Mouse (Mus musculus) hindbrain, embryonic 14.5 days (tissue): ENCODE results near the gene Nnat. TPM values are rescaled to one million over a fixed set of nuclear protein-coding genes. Genes with fewer than 3 reads are reported as not detected.

ENCODE experiments used
- ATAC-seq: fragments of 200-750 bp; cut with Nextera tagmentation; 2 replicates; pipeline ENCODE4 v1.8.0; 2017; ENCODE audit warnings: moderate number of reproducible peaks, mild to moderate bottlenecking, moderate TSS enrichment, moderate library complexity; ENCODE audit not compliant: low FRiP score
- DNase-seq: peaks from one replicate; pipeline ENCODE4 v3.0.0-alpha.2; 2015; ENCODE audit warnings: low spot score
- H3K27ac ChIP-seq: fragments of 300-500 bp; sonication (generic); 2 replicates; pipeline ENCODE4 v1.5.1; 2014; ENCODE audit warnings: mild to moderate bottlenecking, moderate library complexity
- H3K27me3 ChIP-seq: fragments of 300-500 bp; sonication (generic); 2 replicates; pipeline ENCODE4 v1.6.1; 2014; ENCODE audit warnings: mild to moderate bottlenecking, low read length, mixed read lengths; ENCODE audit not compliant: control insufficient read depth, insufficient read depth
- H3K36me3 ChIP-seq: fragments of 300-500 bp; sonication (generic); replicated peaks from 2 replicates; pipeline ENCODE4 v1.6.1; 2014; ENCODE audit not compliant: control insufficient read depth, insufficient read depth
- H3K4me1 ChIP-seq: fragments of 300-500 bp; sonication (generic); replicated peaks from 2 replicates; pipeline ENCODE4 v1.6.1; 2014; ENCODE audit warnings: antibody characterized with exemption, low read length, mixed read lengths; ENCODE audit not compliant: control insufficient read depth, insufficient read depth
- H3K4me2 ChIP-seq: fragments of 300-500 bp; sonication (generic); replicated peaks from 2 replicates; pipeline ENCODE4 v1.6.1; 2014; ENCODE audit warnings: mild to moderate bottlenecking, moderate library complexity
- H3K4me3 ChIP-seq: fragments of 300-500 bp; sonication (generic); replicated peaks from 2 replicates; pipeline ENCODE4 v1.5.1; 2014; ENCODE audit warnings: mild to moderate bottlenecking, low read length
- H3K9ac ChIP-seq: fragments of 300-500 bp; sonication (generic); 2 replicates; pipeline ENCODE4 v1.6.1; 2014
- H3K9me3 ChIP-seq: fragments of 300-500 bp; sonication (generic); 2 replicates; pipeline ENCODE4 v1.6.1; 2016; ENCODE audit warnings: low read length; ENCODE audit not compliant: control insufficient read depth
- WGBS: fragments of 180-500 bp; shearing (Covaris S2); extraction: QIAGEN DNeasy Blood & Tissue Kit; methylation state at CpG from one replicate; pipeline ENCODE4 v1.1.7; 2014; 5-methylcytosine and 5-hydroxymethylcytosine counted together
- polyA plus RNA-seq: library from polyadenylated mRNA; unstranded; fragments of >200 nt; fragmentation: Nextera tagmentation; extraction: Ambion mirVana; gene quantifications from 2 replicates; pipeline ENCODE4 v1.2.1, GENCODE M21; 2014

The Nnat gene
- polyA plus RNA-seq, 1 experiment from 2014 or later: 4,588 TPM

DNA sequence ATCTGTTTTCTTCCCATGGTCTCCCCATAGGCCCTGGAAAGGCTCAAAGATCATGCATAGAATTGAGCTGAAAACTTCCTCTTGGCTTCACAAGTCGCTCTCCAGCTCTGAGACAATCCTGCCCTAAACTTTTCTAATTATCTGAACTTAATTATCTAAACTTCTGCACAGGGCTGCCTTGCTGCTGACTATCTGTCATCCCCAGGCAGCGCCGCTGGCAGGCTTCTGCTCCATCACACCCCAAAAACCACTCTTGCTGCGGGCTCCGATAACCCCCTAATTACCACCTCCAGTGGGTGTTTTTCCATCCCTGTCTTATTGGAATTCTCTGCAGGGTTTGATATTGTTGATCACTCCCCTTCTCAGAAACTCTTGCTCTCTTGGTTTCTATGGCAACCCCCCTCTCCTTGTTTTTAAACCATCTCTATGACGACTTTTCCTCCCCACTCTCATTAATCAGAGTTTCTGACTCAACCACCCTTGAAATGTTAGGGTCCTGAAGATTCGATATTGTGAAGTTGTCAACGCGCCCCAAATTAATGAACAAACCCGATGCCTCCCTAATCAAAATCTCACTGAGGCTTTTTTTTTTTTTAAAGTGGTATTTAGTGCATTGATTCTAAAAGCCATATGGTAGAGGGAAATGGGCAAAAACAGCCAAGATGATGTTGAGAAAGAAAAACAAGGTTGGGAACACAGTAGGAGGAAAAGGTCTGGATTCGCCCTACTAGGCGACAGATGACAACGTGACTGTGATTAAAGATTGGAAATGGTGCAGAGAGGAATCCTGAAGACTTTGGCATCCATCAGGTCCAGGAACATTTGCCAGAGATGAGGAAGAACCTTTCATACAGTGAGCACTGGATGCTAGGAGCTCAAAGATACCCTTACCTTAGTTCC, 29.6 kb upstream of the Nnat start:
- H3K9ac ChIP-seq: no peak overlapping the region
- H3K4me3 ChIP-seq: no peak overlapping the region
- H3K4me2 ChIP-seq: no peak overlapping the region
- peak overlapping the region; percentile 87 for H3K27ac ChIP-seq
- DNase-seq (no peak), ATAC-seq (no peak)
- peaks cover 47% of the 10 kb centered on the region for H3K4me1 ChIP-seq
- no peaks in the 10 kb centered on the region for H3K27me3 ChIP-seq
- 43% methylated on average over 13 of the region's 13 CpGs for WGBS
- no peaks in the 10 kb centered on the region for H3K9me3 ChIP-seq
- no peaks in the 10 kb centered on the region for H3K36me3 ChIP-seq

DNA sequence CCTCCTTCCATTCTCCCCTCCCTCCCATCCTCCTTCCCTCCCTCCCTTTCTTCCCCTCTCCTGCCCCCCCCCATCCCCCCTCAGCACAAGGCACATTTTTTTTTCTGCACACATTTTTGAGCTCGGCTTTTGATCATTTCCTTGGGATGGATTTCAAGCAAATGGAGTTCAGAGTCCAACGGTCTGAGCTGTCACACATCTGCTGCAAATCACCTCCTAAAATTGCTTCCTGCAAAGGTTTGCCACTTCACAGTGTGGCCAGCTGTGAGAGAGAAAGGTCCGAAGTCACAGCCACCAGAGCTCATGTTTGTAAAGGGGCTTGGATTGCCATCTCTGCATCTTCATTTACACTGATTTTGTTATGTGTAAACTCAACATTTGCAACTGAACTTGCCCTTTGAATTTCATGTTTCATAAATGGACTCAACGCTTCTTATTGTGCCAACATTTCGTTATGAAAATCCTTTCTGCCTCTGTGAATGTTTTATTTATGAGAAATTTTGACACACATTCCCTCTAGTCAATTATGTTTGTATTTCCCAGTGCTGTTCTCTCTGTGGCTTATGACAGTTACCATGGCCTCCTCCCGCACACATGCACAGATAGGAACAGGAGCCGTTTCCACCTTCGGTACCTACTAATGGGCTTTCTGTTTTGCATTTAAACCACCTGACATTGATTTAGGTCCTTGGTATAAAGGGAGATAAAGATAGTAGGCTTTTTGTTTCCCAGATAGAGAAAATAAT, 28.0 kb upstream of the Nnat start:
- no peak overlapping the region for H3K4me3 ChIP-seq
- ATAC-seq (no peak), DNase-seq (no peak)
- H3K9me3 ChIP-seq: no peaks in the 10 kb centered on the region
- WGBS: 30% methylated on average over 8 of the region's 8 CpGs
- peaks cover 48% of the 10 kb centered on the region for H3K4me1 ChIP-seq
- no peaks in the 10 kb centered on the region for H3K27me3 ChIP-seq
- H3K27ac ChIP-seq: peak overlapping the region; percentile 87
- H3K4me2 ChIP-seq: no peak overlapping the region
- no peaks in the 10 kb centered on the region for H3K36me3 ChIP-seq
- H3K9ac ChIP-seq: no peak overlapping the region

DNA sequence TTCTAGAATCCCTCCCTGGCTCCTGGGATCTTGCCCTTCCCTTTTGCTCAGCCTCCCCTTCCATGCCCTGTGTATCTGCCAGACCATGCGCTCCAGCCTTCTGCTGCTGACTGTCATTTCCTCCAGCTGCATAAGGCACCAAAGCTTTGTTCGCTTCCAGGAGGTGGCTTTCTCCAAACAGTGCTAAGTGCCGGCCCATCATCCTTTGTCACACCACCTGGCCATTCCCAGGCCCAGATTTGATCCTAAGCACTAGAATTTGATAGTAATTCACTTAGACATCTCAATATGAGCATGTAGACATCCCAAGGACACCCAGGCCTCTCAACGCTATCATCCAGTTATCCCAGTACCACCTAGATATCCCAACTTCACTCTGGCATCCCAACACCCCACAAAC, 25.7 kb upstream of the Nnat start:
- no peak for ATAC-seq
- 67% methylated on average over 4 of the region's 4 CpGs for WGBS

DNA sequence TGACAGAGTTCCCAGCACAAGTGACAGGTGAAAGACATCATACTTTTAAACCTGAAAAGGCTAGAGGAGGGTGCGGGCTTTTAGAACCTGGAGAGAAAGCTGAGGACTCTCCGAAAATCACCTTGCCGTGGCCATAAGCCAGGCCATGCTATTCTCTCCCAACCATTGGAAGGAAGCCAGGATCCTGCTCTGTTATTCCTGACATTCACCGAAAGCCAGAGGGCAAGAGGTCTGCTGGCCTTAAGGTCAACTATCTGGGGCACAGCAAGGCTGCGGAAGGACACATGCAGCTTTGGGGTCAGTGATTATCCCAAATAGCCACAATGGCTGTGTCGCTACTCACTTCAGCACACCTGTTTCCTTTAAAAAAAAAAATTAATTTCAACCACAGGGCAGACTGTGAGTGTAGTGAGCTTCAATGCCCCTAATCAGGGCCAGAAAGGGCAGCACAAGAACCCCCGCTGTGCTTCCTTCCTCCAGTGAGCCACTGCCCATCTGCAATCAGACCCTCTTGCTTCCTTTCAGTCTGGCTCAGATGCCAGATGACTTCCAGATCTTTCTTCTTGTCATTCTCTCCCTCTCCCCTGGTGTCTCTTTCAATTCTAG, 23.3 kb upstream of the Nnat start:
- Histone ChIP-seq H3K4me1 (peaks cover 57% of the 10 kb centered on the region), H3K27me3 (no peaks in the 10 kb centered on the region), H3K27ac (peak overlapping the region; percentile 84), H3K9ac (no peak overlapping the region; the same call in 1 of the 2 replicates), H3K9me3 (no peaks in the 10 kb centered on the region), H3K4me3 (no peak overlapping the region), H3K4me2 (no peak overlapping the region), H3K36me3 (no peaks in the 10 kb centered on the region)
- ATAC-seq: no peak
- DNase-seq: no peak
- WGBS: 48% methylated on average over 7 of the region's 7 CpGs

More for the DNA sequence above, 25.7 kb upstream of the Nnat start:
- peaks cover 58% of the 10 kb centered on the region for H3K4me1 ChIP-seq
- H3K4me2 ChIP-seq: no peak overlapping the region
- H3K4me3 ChIP-seq: no peak overlapping the region
- H3K36me3 ChIP-seq: no peaks in the 10 kb centered on the region
- H3K27me3 ChIP-seq: no peaks in the 10 kb centered on the region
- H3K27ac ChIP-seq: no peak overlapping the region
- no peaks in the 10 kb centered on the region for H3K9me3 ChIP-seq
- no peak overlapping the region for H3K9ac ChIP-seq
- DNase-seq: no peak

DNA sequence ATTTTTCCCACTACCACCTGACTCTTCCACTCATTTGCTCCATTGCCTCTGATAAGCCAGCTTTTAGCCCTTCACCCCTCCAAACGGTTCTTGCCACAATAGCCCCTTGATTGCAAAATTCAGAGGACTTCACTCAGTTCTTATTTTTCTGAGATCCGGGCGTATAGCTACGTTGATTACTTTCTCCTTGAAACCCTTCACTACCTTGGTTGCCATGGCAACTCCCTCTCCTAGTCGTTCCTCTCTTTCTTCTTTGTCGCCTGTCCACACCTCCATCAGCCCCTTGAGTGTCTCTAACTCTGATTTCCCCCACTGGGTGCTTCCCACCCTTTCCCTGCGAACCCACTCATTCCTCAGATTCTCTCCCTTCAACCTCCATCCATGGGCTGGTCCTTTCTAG, 22.8 kb upstream of the Nnat start:
- H3K36me3 ChIP-seq: no peaks in the 10 kb centered on the region
- H3K27ac ChIP-seq: peak overlapping the region; percentile 84
- H3K9me3 ChIP-seq: no peaks in the 10 kb centered on the region
- 12% methylated on average over 7 of the region's 7 CpGs for WGBS
- no peak overlapping the region; the same call in 1 of the 2 replicates for H3K9ac ChIP-seq
- no peaks in the 10 kb centered on the region for H3K27me3 ChIP-seq
- ATAC-seq: no peak
- no peak overlapping the region for H3K4me2 ChIP-seq
- peak; percentile 69 for DNase-seq
- no peak overlapping the region for H3K4me3 ChIP-seq
- H3K4me1 ChIP-seq: peaks cover 58% of the 10 kb centered on the region

DNA sequence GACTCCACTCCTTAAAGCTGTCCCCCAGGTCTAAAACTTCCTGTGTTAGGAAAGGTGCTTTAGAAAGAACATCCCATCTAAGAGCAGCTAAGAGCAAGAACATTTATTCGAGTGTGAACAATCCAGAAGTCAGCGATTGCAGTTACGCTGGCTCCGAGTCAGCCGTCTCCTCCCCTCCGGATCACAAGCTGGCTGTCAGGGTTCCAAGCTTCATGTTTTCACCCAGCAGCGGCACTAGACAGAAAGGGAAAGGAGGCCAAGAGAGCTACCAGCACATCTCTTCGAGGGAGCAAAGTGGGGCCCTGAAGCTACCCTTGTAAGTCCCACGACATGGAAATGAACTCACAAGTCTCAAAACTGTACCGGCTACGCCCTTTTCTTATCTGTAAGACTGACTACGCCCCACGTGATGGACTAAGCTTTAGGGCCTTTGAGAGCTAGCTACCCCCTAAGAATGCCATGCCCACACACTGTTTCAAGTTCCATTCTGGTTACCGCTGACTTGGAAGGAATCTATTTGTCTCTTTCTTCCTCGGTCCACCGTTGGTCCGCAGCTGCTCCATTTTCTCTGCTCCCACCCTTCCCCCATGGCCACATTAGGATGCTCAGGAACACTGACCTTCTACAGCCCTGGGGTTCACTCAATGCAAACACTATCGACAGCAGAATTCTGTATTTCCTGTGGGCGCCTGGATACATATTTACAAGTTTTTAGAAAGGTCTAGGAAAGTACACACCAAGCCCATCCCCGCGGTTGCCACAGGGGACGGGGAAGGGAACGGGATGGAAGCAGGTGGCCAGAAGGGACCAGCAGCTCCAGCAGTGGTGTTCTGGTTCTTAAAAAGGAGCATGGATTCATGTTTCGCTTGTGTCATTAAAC, 19.6 kb upstream of the Nnat start:
- Histone ChIP-seq H3K9me3 (no peaks in the 10 kb centered on the region), H3K4me1 (peaks cover 69% of the 10 kb centered on the region), H3K4me3 (no peak overlapping the region), H3K4me2 (no peak overlapping the region), H3K27ac (peak overlapping the region; percentile 63; the same call in 1 of the 2 replicates), H3K9ac (0 out of 2 replicates have a peak overlapping the region, but pooled peaks have one; percentile 24), H3K27me3 (no peaks in the 10 kb centered on the region), H3K36me3 (0 out of 2 replicates have a peak, but pooled peaks cover 7% of the 10 kb centered on the region)
- DNase-seq (no peak), ATAC-seq (no peak)
- WGBS: 30% methylated on average over 24 of the region's 24 CpGs

DNA sequence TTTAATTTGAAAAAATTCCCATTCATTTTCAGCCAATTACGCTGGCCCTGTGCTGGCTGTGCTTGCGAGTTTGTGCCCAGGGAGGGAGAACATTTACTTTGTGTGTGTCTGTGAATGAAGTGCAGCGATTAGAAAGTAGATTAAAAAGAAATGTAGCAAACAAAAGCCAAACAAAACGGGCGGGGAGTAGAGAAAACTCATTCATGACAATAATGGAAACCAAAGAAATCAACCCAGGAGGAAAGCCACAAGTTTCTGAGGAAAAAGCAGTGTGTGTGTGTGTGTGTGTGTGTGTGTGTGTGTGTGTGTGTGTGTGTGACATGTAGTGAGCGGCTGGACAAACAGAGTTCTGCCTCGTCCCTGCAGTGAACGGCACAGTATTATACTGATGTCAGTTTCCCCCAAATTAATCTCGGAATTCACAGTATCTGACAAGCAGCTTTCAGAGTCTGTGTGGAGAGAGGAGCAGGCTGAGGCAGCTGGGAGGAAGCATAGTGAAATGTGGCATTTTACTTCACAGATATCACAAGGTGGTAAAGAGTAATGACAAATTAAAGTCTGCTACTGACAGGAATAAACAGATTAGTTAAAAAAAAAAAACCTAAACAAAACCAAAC, 18.8 kb upstream of the Nnat start:
- Histone ChIP-seq H3K27ac (peak overlapping the region; percentile 63; the same call in 1 of the 2 replicates), H3K9me3 (no peaks in the 10 kb centered on the region), H3K4me2 (no peak overlapping the region), H3K4me3 (no peak overlapping the region), H3K36me3 (0 out of 2 replicates have a peak, but pooled peaks cover 7% of the 10 kb centered on the region), H3K9ac (0 out of 2 replicates have a peak overlapping the region, but pooled peaks have one; percentile 24), H3K4me1 (peaks cover 72% of the 10 kb centered on the region), H3K27me3 (no peaks in the 10 kb centered on the region)
- WGBS: 12% methylated on average over 9 of the region's 9 CpGs
- ATAC-seq (no peak), DNase-seq (no peak)

DNA sequence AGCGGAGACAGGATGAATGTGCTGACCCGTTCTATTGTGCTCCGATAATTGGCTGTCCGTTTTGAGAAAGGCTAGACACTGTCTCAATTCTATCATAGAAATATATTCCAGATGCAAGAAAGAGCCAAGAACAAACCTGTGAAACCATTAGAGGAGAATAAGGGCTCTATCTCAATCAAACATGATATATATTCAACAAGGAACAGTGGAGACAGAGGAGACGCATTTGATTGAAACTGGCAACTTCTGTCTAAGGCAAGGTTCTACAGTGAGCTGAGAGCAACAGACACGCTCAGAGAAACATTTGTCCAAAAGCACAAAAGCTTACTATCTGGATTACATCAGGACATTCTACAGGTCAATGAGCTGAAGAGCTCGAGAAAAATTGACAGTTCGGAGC, 18.2 kb upstream of the Nnat start:
- no peak for ATAC-seq
- Histone ChIP-seq H3K9ac (0 out of 2 replicates have a peak overlapping the region, but pooled peaks have one; percentile 24), H3K4me2 (no peak overlapping the region), H3K9me3 (no peaks in the 10 kb centered on the region), H3K4me3 (no peak overlapping the region), H3K27me3 (no peaks in the 10 kb centered on the region), H3K36me3 (0 out of 2 replicates have a peak, but pooled peaks cover 7% of the 10 kb centered on the region), H3K4me1 (peaks cover 72% of the 10 kb centered on the region), H3K27ac (peak overlapping the region; percentile 63; the same call in 1 of the 2 replicates)
- 23% methylated on average over 8 of the region's 8 CpGs for WGBS
- no peak for DNase-seq
